Mouse (Mus musculus) kidney, postnatal 36 days (tissue): ENCODE data around the gene Sva.

ENCODE experiments used
- DNase-seq, 2 experiments: peaks; one replicate each; pipeline ENCODE4 v3.0.0; 2021 to 2022; ENCODE audit warnings: mixed read lengths in 2 of 2

The Sva gene

DNA sequence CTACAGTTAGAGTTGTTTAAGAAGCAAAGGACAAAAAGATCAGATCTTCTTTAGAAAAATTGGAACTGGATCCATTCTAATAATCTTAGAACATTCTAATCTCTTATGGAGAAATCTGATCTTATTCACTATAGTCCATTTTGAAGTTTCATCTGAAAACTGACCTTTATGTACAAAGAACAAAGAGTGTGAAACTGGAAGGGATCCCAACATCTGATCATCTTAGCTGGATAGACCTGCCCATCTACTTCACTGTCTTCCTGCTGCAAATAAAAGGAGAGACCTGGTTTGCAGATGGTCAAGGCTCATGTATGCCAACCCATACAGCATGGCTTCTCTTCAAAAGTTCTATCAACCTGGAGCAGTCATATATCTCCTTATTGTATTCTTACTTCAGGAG is at the start of gene Sva:
Sva (plus strand) TSS at position 301 of the 400 bp plus-strand sequence.
- no peak for DNase-seq
